Mouse (Mus musculus): ENCODE results near the gene Fbln1.

Fbln1 gene

GRCm38 (mm10) chr15:85206703-85207075 lies 940 bp downstream of the Fbln1 start:
- no peak for DNase-seq (ENCODE audit: low spot score)

DNA sequence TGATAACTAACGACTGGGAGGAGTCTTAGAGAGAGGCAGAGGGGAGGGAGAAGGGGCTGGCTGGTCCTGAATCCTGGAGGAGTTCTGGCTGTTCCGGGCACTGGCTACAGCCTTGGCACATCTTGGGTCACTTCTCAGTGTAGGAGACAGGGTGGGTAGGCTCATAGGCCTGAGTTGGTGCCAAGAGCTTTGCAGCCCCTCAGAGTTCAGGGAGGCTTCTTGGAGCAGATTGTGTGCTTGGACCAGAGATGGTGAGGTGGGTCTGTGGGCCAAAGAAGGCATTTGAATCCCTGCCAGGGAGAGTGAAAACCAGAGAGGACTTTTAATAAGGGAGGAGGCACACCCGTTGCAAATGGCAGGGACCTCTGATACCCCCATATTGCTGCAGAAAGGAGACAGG lies 1.3 kb downstream of the Fbln1 start:
- no peak for DNase-seq (ENCODE audit: low spot score)

- DNase-seq (ENCODE audit: low spot score), result peak; percentile 51
Measured at GRCm38 (mm10) chr15:85207763-85208162, 2.0 kb downstream of the Fbln1 start.

- DNase-seq (ENCODE audit: low spot score), result peak; percentile 81
Measured at GRCm38 (mm10) chr15:85208332-85208731, 2.6 kb downstream of the Fbln1 start.

DNA sequence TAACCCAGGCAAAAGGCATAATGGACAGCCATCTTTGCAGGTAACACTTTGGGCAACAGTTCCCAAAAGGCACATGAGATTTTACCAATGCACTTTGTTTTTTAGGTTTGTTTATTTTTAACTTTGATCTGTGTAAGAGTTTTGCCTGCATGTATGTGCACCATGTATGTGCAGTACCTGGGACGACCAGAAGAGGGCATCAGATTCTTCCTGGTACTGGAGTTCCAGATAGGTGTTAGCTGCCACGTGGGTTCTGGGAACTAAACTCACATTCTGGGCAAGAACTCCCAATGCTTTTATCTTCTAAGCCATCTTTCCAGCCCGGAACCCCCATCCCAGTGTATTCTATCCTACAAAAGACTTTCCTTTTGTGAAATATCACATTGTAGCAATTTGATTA lies 3.6 kb downstream of the Fbln1 start:
- no peak for DNase-seq (ENCODE audit: low spot score)

GRCm38 (mm10) chr15:85210686-85211085 lies 4.9 kb downstream of the Fbln1 start:
- no peak for DNase-seq (ENCODE audit: low spot score)

DNA sequence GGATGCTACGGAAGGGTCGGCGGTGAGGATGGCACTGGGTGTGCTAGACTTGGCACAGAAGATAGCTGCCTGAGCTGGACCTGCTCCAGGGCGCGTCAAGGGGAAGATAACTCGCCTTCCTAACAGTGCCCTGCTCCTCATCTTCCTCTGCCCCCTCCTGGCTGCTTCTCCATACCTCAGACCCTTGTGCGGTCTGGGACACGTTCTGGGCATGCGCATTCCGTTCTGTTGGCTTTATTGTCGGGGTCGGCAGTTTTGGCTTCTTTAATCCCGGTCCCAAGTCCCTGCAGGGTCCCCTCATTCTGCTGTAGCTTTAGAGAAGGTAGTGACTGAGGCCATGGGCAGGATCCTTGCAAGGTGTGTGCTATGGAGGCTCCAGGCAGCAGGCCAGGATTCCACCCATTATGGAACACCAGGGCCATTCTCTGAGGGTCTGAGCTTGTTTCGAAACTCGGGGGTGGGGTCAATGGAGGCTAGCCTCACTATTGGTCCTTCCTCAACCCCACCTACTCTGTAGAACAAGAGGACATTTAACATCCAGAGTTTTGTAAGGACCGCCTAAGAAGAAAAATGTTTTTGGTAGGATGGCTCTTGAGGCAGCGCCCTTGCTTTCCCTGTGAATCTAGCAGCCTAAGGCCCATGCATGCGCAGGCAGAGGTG lies 5.5 kb downstream of the Fbln1 start:
- no peak for DNase-seq (ENCODE audit: low spot score)

DNA sequence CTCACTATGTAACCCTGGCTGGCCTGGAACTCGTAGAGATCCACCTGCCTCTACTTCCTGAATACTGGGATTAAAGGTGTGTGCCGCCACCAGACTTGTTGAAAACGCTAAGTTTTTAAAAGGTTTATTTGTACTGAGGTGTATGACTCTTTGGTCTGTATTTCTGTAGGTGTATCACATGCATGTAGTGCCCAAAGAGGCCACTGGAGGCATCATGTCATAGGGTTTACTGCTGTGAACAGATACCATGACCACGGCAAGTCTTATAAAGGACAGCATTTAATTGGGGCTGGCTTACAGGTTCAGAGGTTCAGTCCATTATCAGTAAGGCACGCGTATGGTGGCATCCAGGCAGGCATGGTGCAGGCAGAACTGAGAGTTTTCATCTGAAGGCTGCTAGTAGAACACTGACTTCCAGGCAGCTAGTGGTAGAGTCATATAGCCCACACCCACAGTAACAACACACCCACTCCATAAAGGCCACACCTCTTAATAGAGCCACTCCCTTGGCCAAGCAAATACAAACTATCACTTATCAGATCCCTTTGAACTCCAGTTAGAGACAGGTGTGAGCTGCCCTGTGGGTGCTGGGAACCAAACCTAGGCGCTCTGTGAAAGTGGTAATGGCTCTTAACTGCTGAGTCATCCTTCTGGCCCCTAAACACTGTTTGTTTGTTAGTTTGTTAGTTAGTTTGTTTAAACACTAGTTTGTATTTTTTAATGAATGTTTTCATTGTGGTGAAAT lies 10.5 kb downstream of the Fbln1 start:
- no peak for DNase-seq (ENCODE audit: low spot score)

- no peak for DNase-seq (ENCODE audit: low spot score)
Measured at GRCm38 (mm10) chr15:85218617-85219265, 13.0 kb downstream of the Fbln1 start.

- DNase-seq (ENCODE audit: low spot score), result no peak
Measured at GRCm38 (mm10) chr15:85220371-85220770, 14.6 kb downstream of the Fbln1 start.

DNA sequence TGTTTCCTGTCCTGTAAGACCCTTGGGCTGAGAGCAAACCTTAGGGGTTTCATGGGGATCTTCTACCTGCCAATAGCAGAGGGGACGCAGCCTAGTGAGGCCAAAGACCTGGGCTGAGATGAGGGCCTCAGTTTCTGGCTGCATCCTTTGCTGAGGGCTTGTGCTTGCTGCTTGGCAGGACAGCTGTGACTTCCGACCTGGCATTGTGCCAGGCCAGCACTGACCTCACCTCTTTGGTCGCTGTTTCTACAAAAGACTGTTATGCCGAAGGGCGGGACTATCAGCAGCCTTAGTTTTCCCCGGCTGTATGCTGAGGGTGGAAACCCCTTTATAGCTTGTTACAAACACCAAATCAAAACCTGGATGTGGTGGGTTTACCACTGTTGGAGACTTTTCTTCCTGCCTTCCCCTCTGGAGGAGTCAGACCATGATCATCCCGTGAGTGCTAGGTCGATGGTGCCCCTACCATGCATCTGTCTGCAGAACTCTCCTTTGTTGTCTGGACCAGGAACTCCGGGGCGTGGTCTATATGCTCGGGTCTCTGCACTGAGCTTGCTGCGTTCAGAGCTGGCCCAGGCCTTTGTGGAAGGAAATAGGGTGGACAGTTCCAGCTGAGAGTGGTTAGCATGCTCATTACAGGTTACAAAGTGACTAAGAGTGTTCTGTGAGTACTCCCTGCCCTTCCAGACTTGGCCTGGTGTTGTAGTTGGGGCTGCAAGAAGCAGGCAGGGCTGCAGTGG lies 15.5 kb downstream of the Fbln1 start:
- peak; percentile 87 for DNase-seq (ENCODE audit: low spot score)

GRCm38 (mm10) chr15:85225693-85226092 lies 19.9 kb downstream of the Fbln1 start:
- peak; percentile 62 for DNase-seq (ENCODE audit: low spot score)

- DNase-seq (ENCODE audit: low spot score), result no peak
Measured at GRCm38 (mm10) chr15:85226841-85227240, 21.1 kb downstream of the Fbln1 start.

GRCm38 (mm10) chr15:85228568-85228967 lies 22.8 kb downstream of the Fbln1 start:
- no peak for DNase-seq (ENCODE audit: low spot score)

DNA sequence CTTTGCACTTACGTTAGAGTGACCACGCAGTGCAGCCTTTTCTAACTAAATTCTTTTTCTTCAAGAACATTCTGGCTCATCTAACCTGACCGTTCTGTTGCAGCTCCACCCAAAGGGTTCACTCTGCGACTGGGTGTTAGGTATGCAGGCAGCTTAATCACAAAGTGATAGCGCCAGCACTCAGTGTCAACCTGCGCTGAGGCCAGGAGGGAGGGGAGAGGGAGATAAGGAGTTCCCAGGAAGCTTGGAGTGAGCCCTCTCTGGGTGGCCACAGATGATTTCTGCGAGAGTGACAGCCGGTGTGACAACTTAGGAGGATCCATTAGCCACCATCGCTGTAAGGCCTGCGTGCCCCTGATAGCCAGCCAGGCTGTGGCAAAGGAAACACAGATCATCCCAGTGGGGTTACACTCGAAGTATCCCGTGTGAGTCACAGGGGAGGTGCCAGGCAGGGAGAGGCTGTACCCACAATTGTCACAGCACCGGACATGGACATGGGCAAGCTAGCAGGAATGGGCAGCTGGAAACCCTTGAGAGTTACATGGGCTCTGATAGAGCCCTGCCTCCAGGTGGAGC lies 24.3 kb downstream of the Fbln1 start:
- no peak for DNase-seq (ENCODE audit: low spot score)

GRCm38 (mm10) chr15:85230613-85231012 lies 24.9 kb downstream of the Fbln1 start:
- no peak for DNase-seq (ENCODE audit: low spot score)

DNA sequence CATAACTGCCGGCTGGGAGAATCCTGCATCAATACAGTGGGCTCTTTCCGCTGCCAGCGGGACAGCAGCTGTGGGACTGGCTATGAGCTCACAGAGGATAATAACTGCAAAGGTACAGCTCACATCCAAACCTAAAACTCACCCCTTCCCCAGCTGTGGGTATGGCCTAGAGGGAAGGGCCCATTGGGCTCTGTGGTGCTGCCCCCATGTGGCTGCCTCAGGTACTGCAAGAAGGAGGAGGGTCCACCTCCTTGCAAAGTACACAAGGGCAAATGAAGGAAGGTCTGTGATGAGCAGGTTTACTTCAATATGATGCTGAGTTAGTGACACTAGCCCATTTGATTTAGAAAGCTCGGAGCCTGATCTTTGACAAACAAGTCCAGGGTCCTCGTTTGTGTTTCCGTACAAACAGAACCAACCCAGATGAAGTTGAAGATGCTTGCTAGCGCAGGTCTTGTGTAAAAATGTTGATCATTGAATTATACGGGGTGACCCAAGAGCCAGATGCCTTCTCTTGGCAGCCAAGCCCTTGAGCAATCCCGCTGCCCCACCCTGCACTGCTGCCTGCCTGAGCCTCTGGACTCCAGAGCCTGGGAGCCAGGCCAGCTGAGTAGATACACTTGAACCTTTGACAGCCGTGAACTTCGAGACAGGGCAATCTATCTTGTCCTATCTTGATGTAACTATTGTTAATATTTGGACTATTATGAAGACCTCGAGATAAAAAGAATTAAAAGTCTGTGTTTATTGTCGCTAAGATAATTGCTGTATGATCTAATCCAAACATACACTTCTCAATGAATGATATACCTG lies 25.9 kb downstream of the Fbln1 start:
- peak; percentile 92 for DNase-seq (ENCODE audit: low spot score)

- DNase-seq (ENCODE audit: low spot score), result no peak
Measured at GRCm38 (mm10) chr15:85232256-85232535, 26.4 kb downstream of the Fbln1 start.

DNA sequence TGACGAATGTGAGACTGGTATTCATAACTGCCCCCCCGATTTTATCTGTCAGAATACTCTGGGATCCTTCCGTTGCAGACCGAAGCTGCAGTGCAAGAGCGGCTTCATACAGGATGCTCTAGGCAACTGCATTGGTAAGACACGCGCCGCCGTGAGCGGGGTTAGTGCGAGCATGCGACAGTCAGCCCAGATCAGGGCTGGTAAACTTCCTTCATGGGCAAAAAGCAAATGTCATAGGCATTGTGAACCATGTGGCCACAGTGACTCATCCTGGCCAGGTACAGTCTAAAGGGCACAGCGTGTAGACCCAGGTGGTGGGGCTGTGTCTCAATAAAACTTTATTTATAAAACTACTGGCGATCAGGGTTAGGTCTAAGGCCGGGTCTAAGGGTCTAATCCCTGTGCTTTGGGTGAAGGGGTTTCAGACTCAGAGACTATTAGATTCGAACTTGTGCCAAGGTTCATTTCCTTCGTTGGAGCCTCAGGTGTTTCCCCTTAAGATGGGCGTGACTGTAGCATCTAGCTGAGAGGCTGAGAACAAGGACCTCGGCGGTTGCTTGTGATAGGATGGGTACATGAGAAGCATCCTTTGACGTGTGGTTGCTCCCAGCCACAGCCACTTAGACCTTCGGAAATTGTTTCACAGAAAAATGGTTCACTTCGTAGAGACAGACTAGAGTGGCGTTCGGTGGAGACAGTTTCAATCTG lies 26.9 kb downstream of the Fbln1 start:
- no peak for DNase-seq (ENCODE audit: low spot score)

DNA sequence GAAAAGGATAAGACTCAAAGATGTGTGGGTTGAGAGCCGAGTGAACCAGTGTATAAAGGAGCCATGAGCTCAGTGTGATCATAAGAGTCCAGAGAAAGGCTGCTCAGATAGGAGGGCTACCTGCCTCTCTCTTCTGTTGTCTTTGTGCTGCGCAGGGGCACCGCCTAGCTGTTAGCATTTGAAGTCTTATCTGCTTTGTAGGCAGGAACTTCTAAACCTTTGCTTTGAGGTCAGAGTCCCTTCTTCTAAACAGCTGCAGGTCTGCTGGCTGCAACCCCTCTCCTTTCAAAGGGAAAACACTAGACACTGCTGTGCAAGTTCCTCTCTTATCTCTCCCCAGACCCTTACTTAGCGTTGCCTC lies 27.5 kb downstream of the Fbln1 start:
- DNase-seq (ENCODE audit: low spot score), result no peak

DNA sequence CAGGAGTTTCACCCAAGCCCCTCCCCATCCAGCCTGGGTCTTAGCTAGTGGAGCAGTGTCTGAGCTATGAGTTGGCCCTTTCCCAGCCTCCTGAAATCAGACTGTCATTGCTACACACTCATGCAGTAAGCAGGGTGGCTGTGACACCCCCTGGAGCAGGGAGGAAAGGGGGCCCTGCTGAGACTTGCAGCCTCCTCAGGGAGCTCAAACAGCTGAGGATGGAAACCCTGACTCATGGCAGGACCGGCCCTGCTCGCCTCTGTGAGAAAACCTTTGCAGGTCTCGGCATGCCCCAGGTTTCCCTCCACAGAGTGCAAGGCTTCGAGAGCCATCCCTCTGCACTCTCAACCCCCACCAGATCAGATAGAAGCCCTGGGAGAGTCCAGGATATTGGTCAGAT lies 27.9 kb downstream of the Fbln1 start:
- DNase-seq (ENCODE audit: low spot score), result no peak
